Mouse (Mus musculus): ENCODE data around the gene Gtpbp2. TPM values are rescaled to one million over a fixed set of nuclear protein-coding genes. Genes with fewer than 3 reads are reported as not detected.

Gtpbp2 gene
- total RNA-seq, 2 experiments from 2014 or later: 51.3 to 55.1 TPM

GRCm38 (mm10) chr17:46152847-46153782 is 7.7 kb upstream of the Gtpbp2 start, which contains the start of gene Mad2l1bp:
Mad2l1bp (minus strand) TSS chr17:46153553.
- intact Hi-C loops (cut with DNase I): no loop called here
- peak; percentile 75 to 85 for DNase-seq

GRCm38 (mm10) chr17:46154336-46154735 is 6.5 kb upstream of the Gtpbp2 start:
- no peak for DNase-seq
- intact Hi-C loops (cut with DNase I): no loop called here

GRCm38 (mm10) chr17:46156680-46157079 is 4.2 kb upstream of the Gtpbp2 start:
- intact Hi-C loops (cut with DNase I): no loop called here
- DNase-seq: no peak

DNA sequence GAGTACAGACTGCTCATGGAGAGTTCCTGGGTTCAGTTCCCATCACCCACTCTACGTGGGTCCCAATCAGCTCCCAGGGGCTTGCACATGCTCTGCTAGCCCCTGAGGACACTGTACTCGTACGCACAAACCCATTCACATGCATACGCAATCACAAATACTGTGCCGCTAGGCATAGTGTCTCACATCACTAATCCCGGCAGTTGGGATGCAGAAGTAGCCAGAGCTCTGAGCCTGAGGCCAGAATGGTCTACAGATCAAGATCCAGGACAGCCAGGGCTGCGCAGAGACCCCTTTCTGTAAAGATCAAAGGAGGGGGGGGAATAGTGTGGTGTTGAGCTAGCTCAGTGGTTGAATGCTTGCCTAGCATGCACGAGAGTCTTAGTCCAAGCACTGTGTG is 3.7 kb upstream of the Gtpbp2 start:
- no peak for DNase-seq
- intact Hi-C loops (cut with DNase I): no loop called here

GRCm38 (mm10) chr17:46159236-46159635 is 1.6 kb upstream of the Gtpbp2 start:
- intact Hi-C loops (cut with DNase I): no loop called here

GRCm38 (mm10) chr17:46160090-46160662 is 656 bp upstream of the Gtpbp2 start:
- intact Hi-C loops (cut with DNase I): no loop called here
- DNase-seq: peak; percentile 86 to 88

More at GRCm38 (mm10) chr17:46159236-46159635, 1.6 kb upstream of the Gtpbp2 start:
- no peak for DNase-seq

- intact Hi-C loops (cut with DNase I): no loop called here
- DNase-seq: no peak
Observed at GRCm38 (mm10) chr17:46161179-46161578, 347 bp downstream of the Gtpbp2 start.

DNA sequence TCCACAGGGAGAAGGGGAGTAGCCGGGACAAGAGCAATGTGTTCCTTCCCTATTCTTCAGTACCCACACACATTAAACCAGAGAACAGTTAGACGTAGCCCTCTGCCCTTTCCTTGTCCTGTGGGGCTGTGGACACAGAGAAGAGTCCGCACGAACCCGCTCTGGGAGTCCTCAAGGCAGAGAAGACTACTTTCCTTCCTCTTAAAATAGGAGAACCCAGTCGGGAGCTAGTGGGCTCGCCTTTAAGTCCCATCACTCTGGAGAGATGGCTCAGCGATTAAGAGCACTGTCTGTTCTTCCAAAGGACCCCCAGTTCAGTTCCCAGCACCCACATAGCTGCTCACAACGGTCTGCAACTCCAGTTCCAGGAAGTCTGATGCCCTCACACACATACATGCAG is 878 bp downstream of the Gtpbp2 start:
- intact Hi-C loops (cut with DNase I): no loop called here
- DNase-seq: no peak

DNA sequence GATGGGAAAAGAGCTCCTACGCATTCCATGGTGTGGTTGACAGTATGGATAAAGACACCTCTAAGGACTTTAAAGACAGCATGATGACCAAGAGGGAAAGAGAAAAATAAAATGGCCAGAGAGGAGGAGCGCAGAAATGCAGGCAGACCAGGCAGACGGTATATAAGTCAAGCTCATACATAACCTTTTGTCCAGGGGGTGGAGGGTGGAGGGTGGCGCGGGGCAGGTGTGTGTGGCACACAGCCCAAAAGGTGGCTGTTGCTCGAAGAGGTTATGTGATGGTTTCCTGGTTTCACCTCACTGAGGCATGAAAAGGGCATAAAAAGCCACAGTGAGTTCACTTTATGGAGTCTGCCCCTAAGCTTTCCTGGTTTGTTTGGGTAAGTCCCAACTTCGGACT is 1.7 kb downstream of the Gtpbp2 start:
- DNase-seq: no peak
- intact Hi-C loops (cut with DNase I): no loop called here

DNA sequence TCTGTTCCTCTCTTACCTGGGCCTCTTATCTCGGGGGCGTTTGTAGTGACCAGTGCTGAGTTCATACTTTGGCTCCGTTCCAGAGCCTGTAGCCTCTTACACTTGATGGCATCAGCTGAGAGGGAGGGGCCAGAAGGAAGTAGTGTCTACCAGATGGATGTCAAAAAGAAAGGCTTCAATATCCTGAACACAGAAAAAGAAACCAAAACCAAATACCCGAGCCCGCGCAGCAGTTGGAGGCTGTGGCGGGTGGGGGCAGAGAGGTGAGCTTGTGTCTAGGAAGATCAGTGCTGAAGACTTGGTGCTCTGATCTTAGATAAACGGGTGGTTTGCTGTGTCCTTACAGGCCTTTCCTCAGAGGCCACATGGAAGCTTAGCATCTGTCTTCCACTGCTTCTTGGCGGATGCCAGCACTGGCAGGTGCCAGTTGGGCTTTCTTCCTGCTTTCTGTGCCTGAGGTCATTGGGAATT is 2.2 kb downstream of the Gtpbp2 start:
- intact Hi-C loops (cut with DNase I): no loop called here
- DNase-seq: no peak

DNA sequence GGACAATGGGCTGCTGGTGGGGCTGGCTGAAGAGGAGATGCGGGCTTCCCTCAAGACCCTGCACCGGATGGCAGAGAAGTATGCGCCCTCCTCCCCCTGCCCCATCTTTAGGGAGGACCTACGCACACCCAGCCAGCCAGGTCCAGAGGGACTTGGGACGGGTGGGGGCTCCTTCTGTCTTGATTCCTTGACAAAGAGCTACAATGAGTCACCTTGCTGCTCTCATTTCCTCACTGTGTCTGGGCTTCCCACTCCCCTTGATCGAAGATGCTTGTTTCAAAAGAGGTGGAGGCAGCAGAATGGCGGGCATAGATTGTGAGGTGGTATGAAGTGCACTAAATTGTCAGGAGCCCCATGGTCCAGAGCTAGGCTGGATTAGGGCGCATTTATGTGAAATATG is 3.5 kb downstream of the Gtpbp2 start:
- intact Hi-C loops (cut with DNase I): loop anchor here (2.0 kb wide), 1 partner anchor 432 kb away; the partner anchor contains the start of gene 1600014C23Rik

GRCm38 (mm10) chr17:46164791-46165190 is 4.0 kb downstream of the Gtpbp2 start:
- intact Hi-C loops (cut with DNase I): loop anchor here (2.0 kb wide), 1 partner anchor 432 kb away; the partner anchor contains the start of gene 1600014C23Rik
- no peak for DNase-seq

More for the DNA sequence above, 3.5 kb downstream of the Gtpbp2 start:
- DNase-seq: no peak

DNA sequence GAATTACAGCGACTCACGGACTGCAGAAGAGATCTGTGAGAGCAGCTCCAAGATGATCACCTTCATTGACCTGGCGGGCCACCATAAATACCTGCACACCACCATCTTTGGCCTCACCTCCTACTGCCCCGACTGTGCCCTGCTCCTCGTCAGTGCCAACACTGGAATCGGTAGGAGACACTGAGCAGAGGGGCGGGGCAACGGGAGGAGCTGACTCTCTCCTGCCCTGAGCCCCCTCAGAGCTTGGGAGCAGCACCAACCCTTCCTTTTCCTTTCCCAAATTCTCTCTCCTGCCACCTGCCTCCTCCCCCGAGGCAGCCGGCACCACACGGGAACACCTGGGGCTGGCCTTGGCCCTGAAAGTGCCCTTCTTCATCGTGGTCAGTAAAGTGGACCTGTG is 4.6 kb downstream of the Gtpbp2 start:
- intact Hi-C loops (cut with DNase I): loop anchor here (2.0 kb wide), 1 partner anchor 433 kb away; the partner anchor contains the start of gene 1600014C23Rik
- no peak for DNase-seq

GRCm38 (mm10) chr17:46166270-46166669 is 5.4 kb downstream of the Gtpbp2 start:
- intact Hi-C loops (cut with DNase I): no loop called here
- DNase-seq: no peak

DNA sequence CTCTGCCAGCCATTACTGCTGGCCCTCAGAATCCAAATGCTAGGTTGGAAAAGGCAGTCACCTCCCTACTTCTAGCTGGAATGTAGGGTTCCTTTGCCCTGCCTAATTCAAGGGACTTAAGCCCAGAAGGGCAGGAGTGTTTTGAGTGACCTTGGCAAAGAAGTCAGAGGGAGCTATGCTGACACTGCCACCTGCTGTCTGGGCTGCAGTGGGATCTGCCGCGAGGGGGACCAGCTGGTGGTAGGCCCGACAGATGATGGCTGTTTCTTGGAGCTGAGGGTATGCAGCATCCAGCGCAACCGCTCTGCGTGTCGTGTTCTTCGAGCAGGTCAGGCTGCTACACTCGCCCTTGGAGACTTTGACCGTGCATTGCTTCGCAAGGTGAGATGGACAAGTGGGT is 6.2 kb downstream of the Gtpbp2 start:
- no peak for DNase-seq
- intact Hi-C loops (cut with DNase I): no loop called here

DNA sequence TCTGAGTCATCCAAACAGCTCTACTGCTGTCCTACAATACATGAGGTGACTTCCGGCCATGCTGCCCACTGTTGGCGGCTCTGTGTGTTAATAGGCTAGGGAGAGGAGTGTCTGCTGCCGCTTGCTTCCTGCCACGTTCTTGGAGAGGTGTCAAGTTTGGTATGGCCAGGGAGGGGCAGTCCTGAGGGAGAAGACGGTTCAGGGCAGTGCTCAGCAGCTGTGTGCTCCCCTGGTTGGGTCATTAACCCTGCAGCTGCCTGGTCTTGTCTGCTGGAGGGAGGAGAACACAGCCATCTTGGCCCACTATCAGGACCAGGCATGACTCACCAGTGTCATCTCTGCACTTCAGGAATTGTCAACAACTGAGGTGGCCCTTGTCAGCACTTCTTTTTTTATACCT is 7.5 kb downstream of the Gtpbp2 start:
- intact Hi-C loops (cut with DNase I): no loop called here
- DNase-seq: no peak

GRCm38 (mm10) chr17:46168768-46169167 is 7.9 kb downstream of the Gtpbp2 start:
- DNase-seq: no peak
- intact Hi-C loops (cut with DNase I): no loop called here

GRCm38 (mm10) chr17:46170538-46170937 is 9.7 kb downstream of the Gtpbp2 start:
- intact Hi-C loops (cut with DNase I): no loop called here

DNA sequence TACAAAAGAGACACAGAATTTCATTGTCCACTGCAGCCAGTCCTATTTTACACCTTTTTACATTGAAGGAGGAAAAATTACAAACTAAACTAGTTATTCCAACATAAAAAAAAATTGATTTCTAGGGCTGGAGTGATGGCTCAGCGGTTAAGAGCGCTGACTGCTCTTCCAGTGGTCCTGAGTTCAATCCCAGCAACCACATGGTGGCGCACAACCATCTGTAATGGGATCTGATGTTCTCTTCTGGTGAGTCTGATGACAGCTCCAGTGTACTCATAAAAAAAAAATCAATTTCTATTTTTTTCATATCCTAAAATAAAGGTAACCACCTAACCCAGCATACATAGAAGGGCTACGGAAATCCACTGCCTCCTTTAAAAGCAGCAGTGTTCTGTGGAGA is 21.4 kb downstream of the Gtpbp2 start:
- DNase-seq: no peak
- intact Hi-C loops (cut with DNase I): no loop called here

More at GRCm38 (mm10) chr17:46170538-46170937, 9.7 kb downstream of the Gtpbp2 start:
- DNase-seq: no peak

GRCm38 (mm10) chr17:46188829-46189228 is 28.0 kb downstream of the Gtpbp2 start:
- intact Hi-C loops (cut with DNase I): no loop called here
- no peak for DNase-seq

GRCm38 (mm10) chr17:46201151-46201550 is 40.3 kb downstream of the Gtpbp2 start:
- intact Hi-C loops (cut with DNase I): loop anchor here (5.0 kb wide), 1 partner anchor 46 kb away; the partner anchor contains the start of genes Polr1c and Yipf3
- no peak for DNase-seq

Data from gastrocnemius, postnatal 36 days (tissue).